Mouse (Mus musculus): ENCODE measurements around the gene Dgkh. TPM values are rescaled to one million over a fixed set of nuclear protein-coding genes. Genes with fewer than 3 reads are reported as not detected.
"Not testable (repeated sequence)": the region's sequence is repeated elsewhere in the genome, so short reads cannot be mapped to it uniquely, and the experiment has no call there.

Dgkh gene
- 10 to 100 TPM; 62.4 to 73.0 (median 68.9) TPM for total RNA-seq (2022)

DNA sequence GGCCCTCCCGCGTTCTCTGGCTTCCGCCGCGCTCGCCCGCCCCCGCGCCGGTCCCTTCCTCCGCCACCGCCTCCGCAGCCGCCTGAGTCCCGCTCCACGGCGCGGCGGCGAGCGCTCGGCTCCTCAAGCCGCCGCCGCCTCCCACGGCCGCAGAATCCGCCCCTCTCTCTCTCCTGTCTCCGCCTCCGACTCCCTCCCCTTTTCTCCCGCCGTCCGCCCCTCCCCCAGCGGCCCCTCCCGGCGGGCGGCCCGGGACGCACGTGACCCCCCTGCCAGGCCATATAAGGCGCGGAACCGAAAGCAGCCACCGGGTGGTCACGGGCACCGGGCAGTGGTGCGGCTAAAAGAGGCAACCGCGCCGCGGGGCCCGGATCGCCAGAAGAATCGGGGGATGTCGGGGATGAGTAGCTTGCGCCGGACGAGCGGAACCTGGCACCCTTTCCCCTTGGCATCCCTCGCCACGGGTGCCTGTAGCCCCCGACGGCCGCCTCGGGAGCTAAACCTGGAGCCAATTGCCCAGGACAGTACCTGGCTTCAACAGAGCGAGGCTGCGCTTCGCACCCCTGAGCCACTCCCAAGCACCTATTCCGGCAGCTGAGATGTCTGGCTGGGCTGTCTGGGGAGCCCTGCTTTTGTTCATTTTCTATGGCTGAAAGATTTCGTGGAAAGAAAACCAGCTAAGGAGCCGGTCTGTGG, at the start of gene Dgkh:
TSS of gene Dgkh (minus strand) at position 160 of the 696 bp plus-strand sequence.
- peak; percentile 63 to 77 for DNase-seq (ENCODE audit: low spot score in 2 of 2)

DNA sequence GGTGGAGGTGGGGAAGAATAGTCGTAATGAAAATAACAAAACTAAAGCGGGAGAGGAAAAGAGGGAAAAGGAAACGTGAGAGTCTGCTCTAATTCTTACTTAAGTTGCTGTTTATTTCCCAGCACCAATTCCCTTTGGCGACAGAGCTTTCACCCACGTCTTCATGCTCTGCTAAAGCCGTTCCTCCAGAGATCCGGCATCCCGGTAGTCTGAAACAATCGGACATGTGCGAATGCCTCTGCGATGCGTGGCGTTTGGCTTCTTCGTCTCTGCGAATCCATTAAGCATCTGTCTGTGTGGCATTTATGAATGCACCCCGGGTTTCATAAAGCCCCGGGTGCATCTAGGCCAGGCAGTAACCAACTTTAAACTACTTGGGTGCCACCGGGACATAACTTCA, 44.6 kb upstream of the Dgkh start:
- peak; percentile 13 to 15 for DNase-seq (ENCODE audit: low spot score in 2 of 2)

DNA sequence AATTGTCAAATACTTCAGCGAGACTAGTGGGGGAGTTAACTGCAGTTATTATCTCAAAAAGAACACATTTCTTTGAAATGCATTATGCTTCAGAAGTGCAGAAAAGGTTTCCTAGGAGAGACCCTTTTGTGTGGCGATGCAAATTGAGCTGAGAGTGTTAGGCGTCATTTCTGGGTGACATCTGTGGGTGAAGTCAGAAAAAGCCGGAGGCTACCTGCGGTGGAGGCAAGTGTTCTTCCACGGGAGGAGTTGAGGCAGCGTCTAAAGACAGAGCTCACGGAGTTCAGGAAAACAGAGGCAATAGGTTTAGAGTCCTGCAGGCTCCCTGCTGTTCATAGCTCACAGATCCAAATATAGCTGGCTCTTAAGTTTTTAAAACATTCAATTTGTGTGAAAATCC, 44.1 kb upstream of the Dgkh start:
- no peak for DNase-seq (ENCODE audit: low spot score in 2 of 2)

DNA sequence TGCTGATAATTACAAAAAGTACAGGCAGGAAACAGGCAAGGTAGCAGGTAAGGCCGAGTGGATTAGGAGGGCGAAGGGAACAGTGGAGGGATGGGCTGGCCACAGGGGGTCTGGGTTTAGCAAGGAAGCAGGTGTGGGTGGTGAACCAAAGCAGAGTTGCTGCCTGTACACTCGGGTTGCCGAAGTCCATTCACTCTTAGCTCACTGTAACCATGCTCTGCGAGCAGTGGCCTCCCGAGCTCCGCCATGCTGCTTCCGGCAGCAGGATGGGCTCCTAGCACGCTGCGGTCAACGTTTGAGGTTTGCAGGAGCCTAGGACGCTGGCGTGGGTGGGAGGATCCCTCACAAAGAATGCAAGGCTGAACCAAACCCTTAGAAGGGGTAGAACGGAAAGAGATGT, 43.1 kb upstream of the Dgkh start:
- no peak for DNase-seq (ENCODE audit: low spot score in 2 of 2)

- no peak for DNase-seq (ENCODE audit: low spot score in 2 of 2)
These were observed 42.6 kb upstream of the Dgkh start for GRCm38 (mm10) chr14:78775226-78775625.

DNA sequence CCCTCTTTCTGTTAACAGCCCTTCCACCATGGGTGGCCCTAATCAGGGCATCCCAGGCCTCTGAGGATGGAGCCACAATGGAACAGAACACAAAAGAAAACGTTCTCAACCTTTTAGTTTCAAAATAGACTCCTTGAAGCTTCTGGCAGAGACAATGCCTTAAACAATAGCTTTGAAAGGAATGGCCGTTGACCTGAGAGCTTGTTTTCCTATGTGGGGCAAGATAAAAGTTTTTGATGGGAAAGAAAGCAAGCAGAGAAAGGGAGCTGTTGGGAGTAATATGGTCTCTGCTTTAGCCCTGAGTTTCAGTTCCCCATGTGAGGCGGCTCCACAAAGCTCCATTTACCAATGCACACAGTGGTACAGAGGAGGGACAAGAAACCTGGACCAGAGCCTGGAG, 37.9 kb upstream of the Dgkh start:
- no peak for DNase-seq (ENCODE audit: low spot score in 2 of 2)

DNA sequence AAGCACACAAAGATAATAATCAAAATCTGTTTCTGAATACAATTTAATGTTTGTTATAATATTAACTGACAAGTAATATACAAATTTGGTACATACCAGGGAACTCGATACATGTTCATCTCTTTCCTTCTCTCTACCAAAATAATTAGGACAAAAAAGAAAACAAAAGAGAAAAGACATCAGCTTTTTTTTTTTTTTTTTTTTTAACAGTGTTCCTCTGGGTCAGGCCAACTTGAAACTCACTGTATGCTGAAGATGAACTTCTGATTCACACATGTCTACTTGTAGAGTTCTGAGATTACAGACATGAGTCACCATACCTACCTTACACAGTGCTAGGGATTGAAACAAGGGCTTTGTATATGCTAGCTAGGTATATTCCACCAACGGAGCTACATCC, 28.5 kb upstream of the Dgkh start:
- no peak for DNase-seq (ENCODE audit: low spot score in 2 of 2)

GRCm38 (mm10) chr14:78759491-78759890, 26.9 kb upstream of the Dgkh start:
- DNase-seq (ENCODE audit: low spot score in 2 of 2) = no peak

DNA sequence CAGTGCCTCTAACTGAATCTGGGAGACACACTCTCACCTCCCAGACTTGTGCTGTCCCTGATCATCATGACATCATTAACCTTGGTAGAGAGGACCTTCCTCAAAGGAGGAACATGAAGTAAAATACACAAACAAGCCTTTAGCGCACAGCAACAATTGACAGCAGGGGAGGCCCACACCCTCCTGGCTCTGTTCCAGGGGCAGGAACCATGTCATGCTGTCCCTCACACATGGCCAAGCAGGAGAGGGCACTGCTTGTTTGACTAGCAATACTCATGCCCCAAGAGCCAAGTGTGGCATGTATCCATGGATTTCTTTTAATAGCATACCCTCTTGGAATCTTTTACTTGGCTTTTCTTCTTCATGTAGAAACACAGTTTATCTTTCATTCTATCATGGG, 22.7 kb upstream of the Dgkh start:
- no peak for DNase-seq (ENCODE audit: low spot score in 2 of 2)

DNA sequence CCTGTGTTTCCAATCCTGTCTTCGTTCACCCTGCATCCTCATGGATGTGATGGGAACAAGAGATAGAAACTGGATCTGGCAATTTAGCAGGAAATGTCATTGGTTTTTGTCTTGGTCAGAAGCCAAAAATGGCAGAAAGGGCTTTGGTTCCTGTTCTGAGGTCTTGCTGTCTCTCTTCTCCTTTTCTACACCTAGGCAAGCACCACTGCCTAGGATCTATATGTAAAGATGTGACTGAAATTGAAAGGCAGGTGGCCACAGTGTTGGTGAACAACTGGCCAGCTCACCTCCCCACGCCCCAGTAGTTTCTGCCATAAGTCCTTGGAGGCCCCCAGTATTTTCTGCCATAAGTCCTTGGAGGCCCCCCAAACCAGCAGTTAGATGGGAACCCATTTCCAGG, 16.1 kb upstream of the Dgkh start:
- no peak for DNase-seq (ENCODE audit: low spot score in 2 of 2)

GRCm38 (mm10) chr14:78747969-78748651, 15.5 kb upstream of the Dgkh start:
- DNase-seq (ENCODE audit: low spot score in 2 of 2) = no peak

- no peak for DNase-seq (ENCODE audit: low spot score in 2 of 2)
These were observed 14.9 kb upstream of the Dgkh start for GRCm38 (mm10) chr14:78747454-78747853.

- no peak for DNase-seq (ENCODE audit: low spot score in 2 of 2)
These were observed 2.0 kb upstream of the Dgkh start for GRCm38 (mm10) chr14:78734605-78735004.

DNA sequence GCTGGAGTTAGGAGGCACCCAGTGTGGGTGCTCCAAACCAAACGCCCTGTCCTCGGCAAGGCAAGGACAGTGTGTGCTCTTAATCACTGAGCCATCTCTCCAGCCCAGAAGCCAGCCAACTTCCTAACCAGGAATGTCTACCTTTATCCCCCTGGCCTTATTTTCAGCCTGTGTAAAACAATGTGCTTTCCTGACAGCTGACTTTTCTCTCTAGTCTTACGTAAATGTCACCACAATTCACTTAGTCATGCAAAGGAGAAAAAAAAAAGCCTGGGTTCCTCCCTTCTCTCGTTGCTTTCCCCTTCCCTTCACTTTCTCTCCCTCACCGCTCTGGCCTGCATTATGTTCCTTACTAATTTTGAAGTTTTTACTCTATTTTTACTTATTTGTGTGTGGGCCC, 1.6 kb upstream of the Dgkh start:
- not testable (repeated sequence) for DNase-seq (ENCODE audit: low spot score in 2 of 2)

DNA sequence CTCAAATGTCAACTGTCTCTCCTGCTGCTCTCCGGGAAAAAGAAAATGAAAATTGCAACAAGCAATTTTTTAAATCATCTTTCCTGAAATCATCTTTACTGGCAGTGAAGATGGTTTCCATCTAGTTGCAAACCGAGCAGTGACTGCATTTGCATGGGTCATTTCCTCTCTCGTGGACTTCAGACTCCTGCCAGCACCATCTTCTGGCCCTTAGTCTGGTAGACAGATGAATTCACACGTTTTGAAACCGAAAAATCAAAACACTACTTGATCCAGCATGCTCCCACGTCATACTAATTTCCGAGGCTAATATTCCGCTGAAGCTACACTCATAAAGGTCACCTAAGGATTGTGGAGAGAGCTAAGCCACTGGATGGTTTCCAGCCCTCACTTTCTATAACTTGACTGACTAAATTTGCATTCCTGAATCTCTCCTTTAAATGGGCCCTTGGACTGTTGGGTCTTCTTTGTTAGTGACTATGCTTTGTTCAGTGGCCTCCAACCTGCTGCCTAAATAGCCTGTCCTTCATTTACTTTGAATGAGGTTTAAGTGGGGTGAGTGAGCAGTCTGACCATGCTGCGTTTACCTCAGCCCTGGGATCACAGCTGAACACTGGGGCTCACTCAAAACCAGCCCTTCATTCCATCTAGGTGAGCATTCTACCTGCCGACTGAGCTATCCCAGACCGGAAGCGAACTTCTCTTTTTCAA, 945 bp upstream of the Dgkh start:
- DNase-seq (ENCODE audit: low spot score in 2 of 2) = no peak

DNA sequence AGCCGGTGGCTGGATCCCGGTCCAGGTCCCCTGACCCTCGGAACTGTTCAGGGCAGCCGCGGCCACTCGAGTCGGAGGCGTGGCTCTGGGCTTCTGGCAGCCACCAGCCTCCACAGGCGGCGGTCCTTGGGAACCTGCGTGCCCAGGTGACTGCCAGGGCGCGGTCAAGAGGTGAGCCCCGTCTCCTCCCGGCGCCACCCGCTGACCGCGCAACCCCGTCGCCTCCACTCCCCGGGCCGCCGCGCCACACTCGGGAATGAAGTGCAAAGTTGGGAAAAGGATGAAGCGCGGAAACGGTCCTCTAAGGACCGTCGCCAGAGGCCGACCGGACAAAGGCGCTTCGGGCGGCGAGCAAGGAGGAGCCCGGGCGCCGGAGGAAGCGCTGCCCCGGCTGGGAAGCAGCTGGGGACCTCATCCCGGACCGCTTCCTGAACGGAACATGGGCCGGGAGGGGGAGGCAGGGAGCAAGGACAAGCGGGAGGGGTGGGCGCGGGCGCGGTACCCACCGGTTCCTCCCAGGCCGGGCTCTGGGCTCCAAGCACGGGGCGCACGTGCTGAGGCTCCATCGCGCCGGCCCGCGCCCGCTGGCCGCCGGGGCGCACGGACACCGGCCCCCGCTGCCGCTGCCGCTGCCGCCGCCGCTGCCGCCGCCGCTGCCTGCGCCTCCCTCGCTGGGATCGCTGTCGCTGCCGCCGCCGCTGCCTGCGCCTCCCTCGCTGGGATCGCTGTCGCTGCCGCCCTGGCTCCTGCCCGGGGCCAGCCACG, 542 bp downstream of the Dgkh start:
- DNase-seq (ENCODE audit: low spot score in 2 of 2) = no peak

DNA sequence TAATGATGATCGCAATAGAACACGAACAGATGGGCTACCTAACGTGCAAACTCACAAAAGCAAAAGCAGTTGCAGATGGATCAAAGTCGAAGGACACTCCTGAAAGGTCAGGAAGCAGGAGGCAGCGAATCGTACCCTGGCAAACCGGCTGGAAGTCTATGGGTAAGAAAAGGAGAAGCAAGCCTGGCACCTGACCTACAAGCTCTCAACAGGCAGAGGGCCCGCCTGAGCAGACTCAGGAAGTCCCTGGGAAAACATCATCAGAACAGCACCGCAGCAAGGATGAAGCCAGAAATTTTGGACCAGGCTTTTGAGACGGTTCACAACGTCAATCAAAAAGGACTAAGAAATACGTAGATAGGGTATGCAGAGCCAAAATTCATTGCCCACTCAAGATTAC, 1.3 kb downstream of the Dgkh start:
- DNase-seq (ENCODE audit: low spot score in 2 of 2) = peak; percentile 33 to 36

GRCm38 (mm10) chr14:78725976-78726375, 6.6 kb downstream of the Dgkh start:
- DNase-seq (ENCODE audit: low spot score in 2 of 2) = no peak

GRCm38 (mm10) chr14:78725307-78725956, 7.1 kb downstream of the Dgkh start:
- no peak for DNase-seq (ENCODE audit: low spot score in 2 of 2)

GRCm38 (mm10) chr14:78724414-78725306, 7.9 kb downstream of the Dgkh start:
- peak; percentile 32 to 43 for DNase-seq (ENCODE audit: low spot score in 2 of 2)
